Mouse (Mus musculus): ENCODE results near the gene Muc3.

DNA sequence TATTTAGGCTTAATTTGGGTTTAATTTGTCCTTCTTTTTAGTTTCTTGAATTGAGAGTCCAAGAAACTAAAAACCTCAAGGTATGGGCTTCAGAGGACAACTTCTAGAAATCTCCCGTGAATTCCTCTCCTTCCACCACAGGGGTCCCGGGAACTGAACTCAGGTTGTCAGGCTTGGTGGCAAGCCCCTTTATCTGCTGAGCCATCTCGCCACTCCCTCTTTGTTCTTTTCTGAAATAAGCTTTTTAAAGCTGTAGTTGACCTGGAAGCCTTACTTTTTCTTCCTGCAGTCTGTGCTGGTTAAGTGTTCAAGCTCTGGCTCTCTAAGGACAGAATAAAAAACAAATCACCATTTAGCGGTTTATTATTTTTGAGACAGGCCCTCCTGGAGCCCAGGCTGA is 30.2 kb downstream of the Muc3 start:
- TF ChIP-seq CTCF (IDR thresholded peaks at IDR 0.05; ENCODE audit: low read depth, low read length) (no peak), GATA1 (IDR thresholded peaks at IDR 0.05; ENCODE audit: borderline replicate concordance, low read length) (no peak)

Data from G1E (cell line).